Mouse (Mus musculus): ENCODE data around the gene Tasp1.
"Not testable (repeated sequence)": the region's sequence is repeated elsewhere in the genome, so short reads cannot be mapped to it uniquely, and the experiment has no call there.

Gene Tasp1

DNA sequence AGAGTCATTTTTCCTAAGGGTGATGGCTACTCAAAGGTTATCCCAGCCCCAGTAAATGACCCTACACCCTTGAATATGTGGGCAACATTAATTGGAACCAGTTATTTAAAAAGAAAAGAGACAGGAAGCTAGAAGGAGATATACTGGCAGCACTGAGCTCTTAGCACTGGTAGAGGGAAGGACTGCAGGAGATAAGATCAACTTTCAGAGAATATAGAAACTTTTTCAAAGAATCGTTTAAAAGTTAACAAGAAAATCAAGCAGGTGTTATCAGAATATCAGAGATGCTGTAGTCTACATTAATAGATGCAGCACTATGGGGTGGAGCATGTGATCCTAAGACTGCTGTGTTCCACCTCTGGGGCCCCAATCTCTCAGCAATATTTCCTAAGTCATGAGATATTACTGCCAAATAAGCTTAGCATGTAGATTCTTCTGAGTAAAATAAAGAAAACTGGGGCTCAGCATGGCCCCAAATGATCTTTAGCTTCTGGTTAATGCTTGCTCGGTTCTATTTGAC, 14.9 kb downstream of the Tasp1 start:
- DNase-seq = no peak

DNA sequence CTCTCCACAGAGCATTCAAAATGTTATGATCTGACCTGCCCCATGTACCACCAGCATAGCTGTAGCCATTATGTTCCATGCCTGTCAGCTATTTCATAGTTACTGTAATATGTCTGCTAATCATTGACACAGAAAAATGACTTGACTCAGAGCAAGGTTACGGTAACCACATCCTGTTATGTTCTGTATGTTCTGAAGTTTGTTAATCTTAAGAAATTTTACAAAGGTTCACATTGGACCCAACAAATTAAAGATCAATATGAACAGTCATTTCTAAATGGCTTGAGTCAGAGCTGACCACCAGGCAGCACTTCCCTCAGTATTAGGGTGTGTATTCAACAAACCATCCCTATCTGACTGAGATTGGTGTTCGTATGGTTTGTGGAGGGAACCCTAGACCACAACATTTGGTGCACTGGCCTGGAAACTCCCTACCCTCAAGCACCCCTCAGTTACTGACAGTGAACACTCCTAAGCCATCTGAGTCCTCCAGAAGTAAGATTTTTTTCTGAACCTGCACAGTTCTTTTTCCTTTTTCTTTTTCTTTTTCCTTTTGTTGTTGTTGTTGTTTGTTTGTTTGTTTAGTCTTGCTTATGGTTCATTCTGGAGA, 24.0 kb downstream of the Tasp1 start:
- no peak for DNase-seq

DNA sequence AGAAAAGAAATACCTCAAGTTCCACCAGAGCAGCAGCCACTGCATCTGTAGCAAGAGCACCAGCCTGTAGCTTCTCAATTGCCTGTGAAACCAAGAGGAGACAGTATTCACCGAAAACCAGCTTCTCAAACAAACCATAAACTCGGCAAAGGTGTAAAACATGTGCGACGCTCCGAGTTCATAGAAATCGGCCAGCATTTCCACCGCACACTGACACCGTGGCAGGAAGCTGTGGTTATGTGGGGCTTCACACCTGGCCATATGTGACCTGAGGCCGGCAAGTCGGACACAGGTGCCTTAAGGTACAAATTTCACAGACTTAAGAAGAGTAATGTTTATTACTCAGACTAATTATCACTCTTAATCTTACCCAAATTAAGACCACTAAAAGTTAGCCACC, 24.5 kb downstream of the Tasp1 start:
- DNase-seq = no peak

DNA sequence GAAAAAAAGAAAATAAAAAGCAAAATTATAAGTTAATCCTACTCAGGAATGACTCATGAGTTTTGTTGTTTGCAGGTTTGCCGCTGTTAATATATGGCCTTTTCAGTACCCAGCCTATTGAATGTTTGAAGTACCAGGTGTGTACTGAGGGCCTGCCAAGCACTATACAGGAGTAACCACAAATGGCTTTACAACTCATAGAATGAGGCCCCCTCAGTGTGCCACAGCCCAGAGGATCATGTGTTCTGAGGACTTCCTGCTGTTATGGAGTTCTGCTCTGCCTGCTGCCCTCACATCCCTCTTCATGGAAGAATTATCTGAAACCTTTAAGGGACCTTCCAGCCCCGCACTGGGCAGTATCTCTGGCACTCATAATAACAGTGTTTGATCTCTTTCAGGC, 29.1 kb downstream of the Tasp1 start:
- no peak for DNase-seq

DNA sequence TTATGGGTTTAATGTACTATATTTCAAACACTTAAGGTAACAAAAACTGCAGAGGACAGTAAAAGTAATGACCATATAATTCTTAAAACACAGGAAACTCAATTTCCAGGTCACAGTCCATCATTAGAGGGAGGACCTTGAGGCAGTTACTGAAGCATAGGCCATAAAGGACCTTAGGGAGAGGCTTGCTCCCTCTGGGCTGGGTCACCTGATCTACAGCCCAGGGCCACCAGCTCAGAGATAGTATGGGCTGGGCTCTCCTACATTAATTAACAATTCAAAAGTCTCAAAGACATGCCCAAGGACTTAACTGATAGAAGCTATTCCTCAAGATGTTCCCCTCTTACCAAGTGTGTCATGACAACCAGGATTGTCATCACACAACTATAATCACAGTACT, 29.8 kb downstream of the Tasp1 start:
- no peak for DNase-seq

DNA sequence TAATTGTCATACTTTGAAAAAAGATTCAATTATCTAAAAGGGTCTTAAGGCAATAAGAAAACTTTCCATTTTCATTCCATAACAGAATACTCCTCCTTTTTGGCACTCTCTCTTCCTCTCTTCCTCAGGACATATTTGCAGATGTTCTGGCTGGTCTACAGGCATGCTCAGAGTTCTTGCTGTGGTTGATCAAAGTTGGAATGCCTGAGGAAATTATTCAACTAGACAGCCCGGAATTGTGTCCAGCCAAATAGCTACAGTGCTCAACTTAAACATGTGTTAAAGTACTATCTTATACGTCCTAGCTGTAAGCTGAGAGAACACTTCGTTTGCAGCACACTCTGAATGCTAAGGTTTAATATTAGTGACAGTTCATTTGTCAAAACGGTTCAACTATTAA, 41.7 kb downstream of the Tasp1 start:
- no peak for DNase-seq

DNA sequence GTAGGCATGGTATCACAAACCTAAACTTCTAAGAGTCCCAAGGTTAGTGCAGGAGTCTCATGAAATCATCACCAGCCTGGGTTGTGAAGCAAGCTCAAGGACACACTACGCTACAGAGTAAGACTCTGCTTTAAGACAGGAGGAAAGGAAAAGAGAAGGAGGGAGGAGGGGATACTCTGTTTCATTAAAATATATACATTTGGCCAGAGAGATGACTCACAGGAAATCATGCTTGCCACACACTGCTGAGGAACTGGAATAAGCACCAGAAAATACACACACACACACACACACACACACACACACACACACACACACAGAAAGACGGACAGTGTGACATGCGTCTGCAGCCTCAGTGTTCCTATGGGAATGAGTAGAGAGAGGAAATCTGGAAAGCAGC, 59.2 kb downstream of the Tasp1 start:
- no peak for DNase-seq

DNA sequence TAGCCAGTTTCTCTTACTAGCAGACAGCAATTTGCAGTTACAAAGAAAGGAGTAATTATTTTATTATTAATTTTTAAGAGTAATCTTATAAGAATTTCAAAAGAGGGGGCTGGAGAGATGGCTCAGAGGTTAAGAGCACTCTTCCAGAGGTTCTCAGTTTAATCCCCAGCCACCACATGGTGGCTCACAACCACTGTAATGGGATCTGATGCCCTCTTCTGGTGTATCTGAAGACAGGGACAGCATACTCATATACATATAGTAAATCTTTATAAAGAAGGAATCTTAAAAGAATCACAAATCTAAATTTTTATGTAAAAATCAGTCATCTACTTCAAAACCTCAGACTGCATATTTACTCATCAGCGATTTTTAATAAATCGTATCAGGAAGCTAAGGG, 68.4 kb downstream of the Tasp1 start:
- no peak for DNase-seq

DNA sequence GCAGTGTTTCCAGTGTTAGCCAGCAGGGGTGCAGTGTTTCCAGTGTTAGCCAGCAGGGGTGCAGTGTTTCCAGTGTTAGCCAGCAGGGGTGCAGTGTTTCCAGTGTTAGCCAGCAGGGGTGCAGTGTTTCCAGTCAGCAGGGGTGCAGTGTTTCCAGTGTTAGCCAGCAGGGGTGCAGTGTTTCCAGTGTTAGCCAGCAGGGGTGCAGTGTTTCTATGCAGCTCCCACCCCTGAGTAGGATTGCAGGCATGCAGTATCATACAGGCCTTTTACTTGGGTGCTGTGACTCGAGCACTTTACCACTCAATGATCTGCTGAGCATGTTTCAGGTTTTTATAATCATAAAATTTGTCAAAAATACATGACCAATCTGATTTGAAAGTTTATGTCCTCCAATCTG, 76.7 kb downstream of the Tasp1 start:
- not testable (repeated sequence) for DNase-seq

DNA sequence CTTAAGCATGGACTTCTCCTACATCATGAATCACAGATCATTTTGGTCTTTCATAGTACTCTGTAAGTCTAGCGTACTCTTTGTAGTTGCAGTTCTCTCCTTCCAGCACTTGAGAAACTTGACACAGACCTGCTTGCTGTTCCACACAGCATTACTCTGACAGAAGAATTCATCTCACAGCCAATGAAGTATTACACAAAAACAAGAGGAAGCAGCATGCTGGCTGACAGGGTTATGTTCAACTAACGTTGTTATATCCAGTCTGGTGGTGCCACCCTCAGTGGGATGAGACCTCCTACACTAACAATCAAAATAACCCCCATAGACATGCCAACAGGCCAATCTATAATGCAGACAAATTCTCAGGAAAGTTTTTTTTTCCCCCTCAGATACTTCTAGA, 99.2 kb downstream of the Tasp1 start:
- DNase-seq = no peak

DNA sequence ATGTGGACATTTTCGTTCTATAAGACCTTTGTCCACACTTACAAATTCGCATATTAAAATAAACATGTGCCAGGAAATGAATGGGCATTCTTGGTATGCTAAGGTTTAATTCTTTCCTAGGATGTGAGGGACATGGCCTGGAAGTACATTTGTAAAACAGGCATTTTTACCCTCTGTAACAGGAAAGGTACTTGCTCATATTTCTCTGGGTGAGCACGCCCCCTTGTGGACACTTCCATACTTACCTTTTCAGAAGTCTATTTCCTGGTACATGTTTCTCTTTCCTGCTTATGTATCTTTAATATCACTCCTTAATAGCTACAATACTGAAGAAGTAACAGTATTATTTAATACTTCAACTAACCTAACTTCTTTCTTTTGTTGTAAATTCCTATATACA, 100.3 kb downstream of the Tasp1 start:
- DNase-seq = peak; percentile 23 to 26

DNA sequence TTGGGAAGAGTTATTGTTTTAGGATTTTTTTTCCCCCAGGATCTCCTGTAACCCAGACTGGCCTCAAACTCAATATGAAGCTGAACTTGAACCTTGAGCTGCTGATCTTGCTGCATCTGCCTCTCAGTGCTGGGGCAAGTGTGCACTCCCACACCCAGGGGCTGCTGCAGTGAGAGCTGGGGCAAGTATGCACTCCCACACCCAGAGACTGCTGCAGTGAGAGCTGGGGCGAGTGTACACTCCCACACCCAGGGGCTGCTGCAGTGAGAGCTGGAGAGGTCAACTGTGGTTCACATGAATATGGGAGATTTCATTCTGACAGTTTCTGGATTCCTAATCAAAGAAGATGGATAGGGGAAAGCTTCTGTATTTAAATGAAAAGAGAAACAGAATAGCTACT, 117.8 kb downstream of the Tasp1 start:
- DNase-seq = no peak

DNA sequence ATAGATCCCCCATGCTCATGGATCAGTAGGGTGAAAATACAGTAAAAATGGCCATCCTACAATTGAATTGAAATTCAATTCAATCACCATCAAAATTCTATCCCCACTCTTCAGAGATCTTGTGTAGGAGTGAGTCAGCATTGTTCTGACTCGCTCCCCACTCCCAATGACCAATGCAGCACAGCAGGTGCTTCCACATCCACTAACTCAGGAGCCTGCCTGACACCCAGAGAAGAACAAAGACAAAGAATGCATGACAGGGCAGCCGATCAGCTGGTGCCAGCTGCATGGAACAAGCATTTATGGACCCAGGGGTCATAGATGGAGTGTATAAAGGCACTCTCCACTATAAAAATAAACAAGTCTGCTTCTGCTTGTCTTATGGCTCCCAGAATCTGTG, 129.0 kb downstream of the Tasp1 start:
- no peak for DNase-seq

DNA sequence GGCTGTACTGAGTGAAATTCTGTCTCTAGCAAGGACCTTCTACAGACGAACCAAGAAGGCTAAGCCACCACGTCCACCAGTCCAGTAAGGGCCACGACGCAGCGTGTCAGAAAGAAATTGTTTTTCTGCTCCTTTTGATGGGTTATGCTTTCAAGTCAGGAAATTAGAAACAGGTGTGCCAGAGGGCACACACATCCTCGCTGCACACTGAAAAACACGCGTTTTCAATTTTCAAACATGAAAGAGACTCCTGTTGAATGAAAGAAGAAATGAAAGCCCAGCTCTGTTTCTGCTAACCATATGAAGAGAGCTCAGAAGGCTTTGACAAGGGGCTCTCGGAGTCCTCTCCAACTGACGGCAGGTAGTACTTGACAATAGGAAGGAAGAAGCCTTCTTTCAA, 132.0 kb downstream of the Tasp1 start:
- no peak for DNase-seq

DNA sequence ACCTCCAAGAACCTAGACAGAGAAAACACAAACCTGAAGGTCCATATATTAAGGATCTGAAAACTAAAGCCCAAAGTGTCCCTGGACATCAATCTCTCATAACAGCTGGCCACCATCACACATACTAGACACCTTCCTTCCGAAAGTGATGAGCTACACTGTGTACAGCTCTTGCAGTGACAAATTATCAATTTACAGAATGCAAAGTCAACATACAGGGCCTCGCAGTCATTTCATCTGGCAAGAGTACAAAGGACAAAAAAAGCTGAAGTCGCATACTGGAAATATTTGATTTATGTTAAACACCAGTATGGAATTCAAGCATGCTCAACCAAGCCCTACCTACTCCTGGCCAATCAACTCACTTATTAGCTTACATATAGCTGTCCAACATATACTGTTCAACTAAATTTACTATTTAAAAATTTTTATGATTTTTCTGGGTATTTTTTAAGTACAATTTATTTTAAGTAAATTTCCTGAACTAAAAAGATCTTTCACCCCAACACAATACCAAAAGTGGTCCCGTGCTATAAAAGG, 132.5 kb downstream of the Tasp1 start:
- DNase-seq = no peak

DNA sequence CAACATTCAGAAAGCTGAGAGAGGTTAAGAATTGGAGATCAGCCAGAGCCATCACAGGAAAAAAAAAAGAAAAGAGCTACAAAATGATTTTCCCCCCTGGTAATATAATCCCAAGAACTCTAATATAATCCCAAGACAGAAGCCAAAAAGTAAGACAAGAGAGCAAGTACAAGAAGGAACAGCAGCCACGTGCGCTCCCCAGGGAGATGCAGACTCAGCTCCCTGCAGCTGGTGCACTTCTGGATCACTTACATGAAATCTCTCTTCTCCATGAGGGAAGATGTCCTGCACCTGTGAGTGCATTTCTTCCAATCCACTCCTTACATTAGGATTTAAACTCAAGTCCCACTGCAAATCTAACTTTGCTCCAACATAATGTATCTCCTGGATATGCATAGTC, 134.4 kb downstream of the Tasp1 start:
- no peak for DNase-seq

DNA sequence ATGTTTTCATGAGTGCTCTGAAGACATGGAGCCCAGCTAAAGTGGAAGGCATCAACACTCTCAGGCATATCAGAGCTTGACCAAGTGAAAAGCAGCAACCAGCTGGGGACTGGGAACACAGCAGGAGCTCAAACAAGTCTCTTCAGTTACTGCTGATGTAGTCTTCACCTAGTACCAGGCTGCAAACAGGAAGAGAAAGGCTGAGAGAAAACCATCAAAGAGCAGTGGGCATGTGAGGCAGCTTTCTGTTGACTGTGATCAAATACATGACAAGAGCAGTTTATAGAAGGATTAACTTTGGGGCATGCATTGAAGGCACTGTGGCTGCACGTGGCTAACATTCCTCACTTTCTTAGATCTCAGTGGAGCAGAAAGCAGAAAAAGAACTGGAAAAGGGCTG, 141.7 kb downstream of the Tasp1 start:
- no peak for DNase-seq

DNA sequence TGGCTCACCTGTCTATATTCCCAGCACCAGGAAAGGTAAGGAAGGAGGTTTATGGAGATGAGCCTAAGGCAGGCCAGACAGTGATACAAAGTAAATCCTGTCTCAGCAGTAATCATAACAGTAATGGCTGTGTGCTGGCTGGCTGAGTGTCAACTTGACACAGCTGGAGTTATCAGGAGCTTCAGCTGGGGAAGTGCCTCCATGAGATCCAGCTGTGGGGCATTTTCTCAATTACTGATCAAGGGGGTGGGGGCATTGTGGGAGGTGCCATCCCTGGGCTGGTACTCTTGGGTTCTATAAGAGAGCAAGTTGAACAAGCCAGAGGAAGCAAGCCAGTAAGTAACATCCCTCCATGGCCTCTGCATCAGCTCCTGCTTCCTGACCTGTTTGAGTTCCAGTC, 145.2 kb downstream of the Tasp1 start:
- not testable (repeated sequence) for DNase-seq

DNA sequence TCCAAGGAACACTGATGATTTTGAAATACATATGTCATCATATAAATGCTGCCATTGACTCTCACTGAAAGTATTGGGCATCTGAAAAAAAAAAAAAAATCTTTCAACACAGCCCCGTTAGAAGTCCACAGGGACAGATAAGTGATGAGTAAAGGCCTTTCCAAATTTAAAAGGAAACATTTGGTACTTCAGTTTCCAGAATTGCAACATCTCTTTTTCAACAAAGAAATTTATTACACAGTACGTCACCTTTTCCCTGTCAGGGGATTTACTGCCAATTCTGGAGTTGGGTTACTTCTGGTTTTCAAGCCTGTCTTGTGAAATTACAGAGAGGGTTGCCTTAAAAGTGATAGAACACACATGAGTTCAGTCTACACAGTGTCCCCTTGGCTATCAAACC, 146.8 kb downstream of the Tasp1 start:
- DNase-seq = no peak

DNA sequence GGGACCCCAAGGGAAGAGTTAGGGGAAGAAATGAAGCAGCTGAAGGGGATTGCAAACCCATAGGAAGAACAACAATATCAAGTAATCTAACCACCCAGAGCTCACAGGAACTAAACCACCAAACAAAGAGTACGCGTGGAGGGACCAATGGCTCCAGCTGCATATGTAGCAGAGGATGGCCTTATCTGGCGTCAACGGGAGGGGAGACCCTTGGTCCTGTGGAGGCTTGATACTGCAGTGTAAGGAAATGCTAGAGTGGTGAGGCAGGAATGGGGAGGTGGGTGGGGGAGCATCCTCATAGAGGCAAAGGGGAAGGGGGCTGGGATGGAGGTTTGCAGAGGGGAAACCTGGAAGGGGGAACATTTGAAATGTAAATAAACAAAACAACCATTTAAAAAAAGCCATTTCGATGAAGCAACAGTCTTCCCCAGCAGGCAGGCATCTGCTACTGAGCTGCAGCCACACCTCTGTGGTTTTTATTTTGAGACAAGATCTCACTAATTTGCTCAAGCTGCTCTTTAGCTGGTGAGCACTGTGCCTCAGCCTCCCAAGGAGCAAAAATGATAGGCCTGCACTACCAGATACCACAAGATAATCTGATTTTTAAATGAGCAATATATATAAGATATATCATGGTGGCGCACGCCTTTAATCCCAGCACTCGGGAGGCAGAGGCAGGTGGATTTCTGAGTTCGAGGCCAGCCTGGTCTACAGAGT, 160.0 kb downstream of the Tasp1 start:
- no peak for DNase-seq

DNA sequence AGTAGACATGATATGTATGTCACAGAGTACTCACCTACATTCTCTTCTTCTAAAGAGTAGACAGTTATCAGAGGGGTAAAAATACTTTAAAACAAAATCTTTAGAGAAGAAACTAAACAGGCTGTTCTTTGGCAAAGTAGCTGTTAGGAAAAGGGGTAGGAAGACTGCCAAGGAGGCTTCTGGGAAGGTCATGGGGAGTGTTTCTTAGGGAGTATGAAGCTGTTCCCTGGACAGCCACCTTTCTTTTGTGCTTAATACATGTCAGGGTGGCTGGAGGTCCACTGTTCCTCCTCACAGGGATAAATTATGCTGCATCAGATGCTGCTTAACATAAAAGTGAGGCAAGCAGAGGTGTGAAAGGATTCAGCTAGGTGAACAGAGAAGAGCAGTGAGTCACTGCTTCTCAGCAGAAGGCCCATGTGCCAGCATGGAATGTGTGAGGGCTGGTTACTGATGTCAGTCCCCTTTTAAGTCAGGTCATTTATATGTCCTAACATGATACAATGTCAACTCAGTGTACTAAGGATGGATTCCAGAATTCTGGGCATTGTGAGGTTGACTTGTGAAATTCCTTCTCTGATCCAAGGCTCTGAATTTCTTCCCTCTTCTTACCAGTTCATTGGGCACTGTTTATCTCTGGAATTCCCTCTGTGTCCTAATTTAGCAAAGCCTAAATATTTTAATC, 175.1 kb downstream of the Tasp1 start:
- DNase-seq = no peak

DNA sequence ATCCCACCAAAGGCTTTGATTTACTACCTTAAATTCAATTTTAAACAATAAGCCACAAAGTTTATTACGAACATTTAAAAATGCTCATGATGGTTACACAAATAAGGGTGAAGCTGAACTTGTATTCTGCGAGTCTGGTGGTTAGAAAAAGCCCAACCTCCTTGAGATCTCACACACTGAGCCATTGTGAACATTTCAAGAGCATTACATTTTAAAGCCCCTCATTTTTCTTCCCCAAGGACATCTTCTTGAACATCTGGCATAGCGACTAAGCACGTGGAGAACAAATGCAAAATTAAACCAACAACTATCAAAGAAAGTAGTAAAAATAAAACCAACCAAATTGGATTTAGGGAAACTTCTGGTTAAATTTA, 182.4 kb downstream of the Tasp1 start:
- no peak for DNase-seq

DNA sequence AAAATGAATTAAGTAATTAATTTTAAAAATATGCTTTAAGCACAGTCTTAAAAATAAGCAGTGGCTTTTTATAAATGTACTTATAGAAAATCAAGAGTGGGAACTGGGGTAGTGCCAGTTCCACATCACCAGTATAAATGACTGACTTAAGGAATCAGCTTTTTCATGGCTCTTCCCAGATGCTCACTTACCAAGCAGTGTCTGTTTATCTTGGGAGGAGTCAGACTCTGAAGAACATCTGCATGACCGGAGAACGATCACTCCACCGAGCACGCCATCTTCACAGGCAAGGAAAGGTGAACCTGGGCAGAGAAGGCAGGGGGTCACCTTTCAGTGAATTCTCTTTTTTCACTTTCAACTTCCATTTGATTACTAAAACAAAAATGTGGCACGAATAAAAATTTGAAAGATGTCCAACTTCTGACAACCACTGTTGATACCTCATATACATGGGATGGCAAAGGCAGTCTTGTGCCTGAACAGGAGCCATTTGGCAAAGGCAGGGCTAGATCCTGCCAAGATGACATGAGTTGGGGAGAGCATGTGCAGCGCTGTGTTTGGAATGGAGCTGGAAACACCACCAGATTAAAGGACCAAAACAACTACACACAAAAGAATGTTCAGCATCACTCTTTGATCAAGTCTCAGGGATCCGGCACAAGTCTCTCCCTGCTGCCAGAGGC, 182.9 kb downstream of the Tasp1 start:
- DNase-seq = peak; percentile 15 to 26

Measured in cerebellum, postnatal 36 days (tissue).